In the genomic region with DNA sequence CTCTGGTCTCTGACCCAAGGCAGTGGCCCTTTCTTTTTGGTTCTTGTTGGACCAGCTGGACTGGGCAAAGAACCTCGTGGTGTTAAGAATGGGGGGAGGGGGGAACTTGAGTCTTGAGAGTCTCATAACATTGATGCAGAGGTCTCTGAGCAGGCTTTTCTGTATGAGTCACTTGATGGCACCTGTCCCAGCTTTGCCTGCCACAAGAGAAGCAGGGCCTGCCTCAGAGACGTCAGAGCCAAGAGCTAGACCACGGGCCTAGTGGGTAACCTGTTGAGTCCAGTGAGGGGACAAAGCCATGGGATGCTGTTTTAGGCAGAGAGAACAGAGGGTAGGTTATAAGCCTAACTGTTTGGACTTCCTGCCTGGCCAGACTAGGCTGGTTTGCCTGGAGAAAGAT, we compare ENCODE assay signal across 8 mouse cellular contexts. TPM values are rescaled to one million over a fixed set of nuclear protein-coding genes. Genes with fewer than 3 reads are reported as not detected.
DNase-seq lines count a peak whose midpoint lies in the region; ATAC-seq and TF ChIP-seq lines count a peak whose summit lies in the region.

No protein-coding gene starts in this region.

- no peak for ATAC-seq in erythroblast, adult 5-6 weeks (replicated peaks; ENCODE audit: low FRiP score, poor library complexity, severe bottlenecking)
- no peak for ATAC-seq in heart, postnatal 0 days (ENCODE audit: insufficient read depth, low read depth)
- ATAC-seq in liver, embryonic 16.5 days (ENCODE audit: low read depth) = no peak

- peak overlapping the region; percentile 91 for H3K4me2 ChIP-seq in heart, postnatal 0 days (ENCODE audit: low read depth, low read length)
- peak overlapping the region; percentile 91 for H3K4me2 ChIP-seq in liver, embryonic 16.5 days (ENCODE audit: low read depth, low read length)

- no peak for TF ChIP-seq POLR2A in olfactory bulb, adult 2 months (IDR thresholded peaks at IDR 0.05; ENCODE audit: insufficient read depth, low read depth, low read length)

- peak overlapping the region; percentile 87 for H3K27ac ChIP-seq in heart, postnatal 0 days (ENCODE audit: low read depth)
- H3K27ac ChIP-seq in liver, embryonic 16.5 days (ENCODE audit: low read length) = peak overlapping the region; percentile 76
- H3K27ac ChIP-seq in olfactory bulb, adult 2 months (ENCODE audit: insufficient read depth, low read depth, low read length) = peak overlapping the region; percentile 1; the same call in 1 of the 2 replicates

- no peaks in the 10 kb centered on the region for H3K9me3 ChIP-seq in erythroblast, embryonic 14.5 days (ENCODE audit: control insufficient read depth, low read length)
- H3K9me3 ChIP-seq in E14TG2a.4 (ENCODE audit: low read length) = no peaks in the 10 kb centered on the region
- H3K9me3 ChIP-seq in heart, postnatal 0 days (replicated peaks; ENCODE audit: control insufficient read depth, low read length) = no peaks in the 10 kb centered on the region
- H3K9me3 ChIP-seq in liver, embryonic 16.5 days (replicated peaks; ENCODE audit: control insufficient read depth, low read length) = no peaks in the 10 kb centered on the region

- H3K4me3 ChIP-seq in erythroblast, embryonic 14.5 days (replicated peaks) = peak overlapping the region; percentile 83
- H3K4me3 ChIP-seq in E14TG2a.4 (replicated peaks; ENCODE audit: low read length) = peak overlapping the region; percentile 98
- H3K4me3 ChIP-seq in heart, postnatal 0 days (ENCODE audit: low read depth, low read length) = peak overlapping the region; percentile 79
- H3K4me3 ChIP-seq in liver, embryonic 16.5 days (ENCODE audit: low read depth, low read length) = peak overlapping the region; percentile 79
- peak overlapping the region; percentile 93 for H3K4me3 ChIP-seq in olfactory bulb, adult 2 months (ENCODE audit: insufficient read depth, low read depth, low read length)

- peak overlapping the region; percentile 53 for H3K9ac ChIP-seq in heart, postnatal 0 days (replicated peaks; ENCODE audit: low read depth, low read length)
- H3K9ac ChIP-seq in liver, embryonic 16.5 days (ENCODE audit: low read depth, low read length) = peak overlapping the region; percentile 80

- no peaks in the 10 kb centered on the region for H3K27me3 ChIP-seq in erythroblast, embryonic 14.5 days (ENCODE audit: control insufficient read depth)
- H3K27me3 ChIP-seq in E14TG2a.4 (ENCODE audit: insufficient read depth, low read length) = no peaks in the 10 kb centered on the region
- no peaks in the 10 kb centered on the region for H3K27me3 ChIP-seq in heart, postnatal 0 days (ENCODE audit: control insufficient read depth, insufficient read depth, low read length)
- H3K27me3 ChIP-seq in liver, embryonic 16.5 days (ENCODE audit: control insufficient read depth, insufficient read depth, low read depth, low read length) = no peaks in the 10 kb centered on the region

- WGBS in heart, postnatal 0 days = 3% methylated on average over 3 of the region's 3 CpGs
- WGBS in liver, embryonic 16.5 days (ENCODE audit: insufficient replicate concordance) = 8% methylated on average over 3 of the region's 3 CpGs
- 0% methylated on average over 3 of the region's 3 CpGs for WGBS in olfactory bulb, adult 2 months

- TF ChIP-seq EP300 in heart, postnatal 0 days (IDR thresholded peaks at IDR 0.05; ENCODE audit: low read depth) = no peak

- no peak for TF ChIP-seq CTCF in E14TG2a.4 (conservative IDR thresholded peaks at IDR 0.05; ENCODE audit: low read length)
- TF ChIP-seq CTCF in heart, postnatal 0 days (IDR thresholded peaks at IDR 0.05; ENCODE audit: low read depth) = no peak
- no peak for TF ChIP-seq CTCF in olfactory bulb, adult 2 months (IDR thresholded peaks at IDR 0.05; ENCODE audit: insufficient read depth, low read depth, low read length)

- H3K4me1 ChIP-seq in erythroblast, embryonic 14.5 days (ENCODE audit: control insufficient read depth) = peaks cover 96% of the 10 kb centered on the region
- peaks cover 77% of the 10 kb centered on the region for H3K4me1 ChIP-seq in E14TG2a.4 (replicated peaks; ENCODE audit: low read depth, low read length)
- peaks cover 61% of the 10 kb centered on the region for H3K4me1 ChIP-seq in heart, postnatal 0 days (ENCODE audit: control insufficient read depth, insufficient read depth)
- peaks cover 76% of the 10 kb centered on the region for H3K4me1 ChIP-seq in liver, embryonic 16.5 days (ENCODE audit: control insufficient read depth, low read depth, low read length)
- peaks cover 24% of the 10 kb centered on the region for H3K4me1 ChIP-seq in olfactory bulb, adult 2 months (ENCODE audit: control insufficient read depth, insufficient read depth, low read length)

- H3K36me3 ChIP-seq in erythroblast, embryonic 14.5 days (ENCODE audit: control insufficient read depth) = peaks cover 53% of the 10 kb centered on the region
- H3K36me3 ChIP-seq in E14TG2a.4 (ENCODE audit: insufficient read depth, low read length) = peaks cover 56% of the 10 kb centered on the region
- peaks cover 22% of the 10 kb centered on the region for H3K36me3 ChIP-seq in heart, postnatal 0 days (replicated peaks; ENCODE audit: control insufficient read depth, insufficient read depth, low read length)
- H3K36me3 ChIP-seq in liver, embryonic 16.5 days (ENCODE audit: control insufficient read depth, insufficient read depth) = peaks cover 10% of the 10 kb centered on the region; the same call in 1 of the 2 replicates

- peak; percentile 56 to 75 for DNase-seq in cerebellum, postnatal 25 days
- DNase-seq in heart, postnatal 0 days (ENCODE audit: low spot score) = no peak
- DNase-seq in right cerebral cortex, postnatal 25 days = no peak

RNA-seq across cellular contexts. Expression of a gene that starts 1.8 kb away (rescaled TPM):
- 0.27 TPM in 2 replicates for polyA plus RNA-seq in erythroblast, embryonic 14.5 days (2012)
- 11.3 and 16.7 TPM in 2 replicates for total RNA-seq in erythroblast, adult 5-6 weeks (2015; ENCODE audit: low replicate concordance)
- total RNA-seq in erythroblast, adult 5-6 weeks (2017; ENCODE audit: low replicate concordance) = 17.3 and 20.9 TPM in 2 replicates
- 307 and 374 TPM in 2 replicates for total RNA-seq in heart, postnatal 0 days (2014; rRNA removed; ENCODE audit: low replicate concordance)
- polyA plus RNA-seq in heart, postnatal 0 days (2015; fragmentation: Nextera tagmentation; extraction: Ambion mirVana) = 47.5 and 61.2 TPM in 2 replicates
- 131 and 147 TPM in 2 replicates for polyA plus RNA-seq in liver, embryonic 16.5 days (2015; fragmentation: Nextera tagmentation; extraction: Ambion mirVana)
- polyA plus RNA-seq in olfactory bulb, adult 2 months (2012; ENCODE audit: insufficient read depth, insufficient read length, low replicate concordance, missing spikeins) = 299 and 337 TPM in 2 replicates

RNA-seq across cellular contexts. Expression of a gene that starts 37.6 kb away (rescaled TPM):
- polyA plus RNA-seq in erythroblast, embryonic 14.5 days (2012) = not detected in 2 replicates
- 0.38 TPM in 1 of 2 replicates, not detected in the other for total RNA-seq in erythroblast, adult 5-6 weeks (2015; ENCODE audit: low replicate concordance)
- not detected in 2 replicates for total RNA-seq in erythroblast, adult 5-6 weeks (2017; ENCODE audit: low replicate concordance)
- 10.8 and 37.4 TPM in 2 replicates for total RNA-seq in heart, postnatal 0 days (2014; rRNA removed; ENCODE audit: low replicate concordance)
- 30.8 and 38.2 TPM in 2 replicates for polyA plus RNA-seq in heart, postnatal 0 days (2015; fragmentation: Nextera tagmentation; extraction: Ambion mirVana)
- polyA plus RNA-seq in liver, embryonic 16.5 days (2015; fragmentation: Nextera tagmentation; extraction: Ambion mirVana) = 0.04 and 0.07 TPM in 2 replicates
- polyA plus RNA-seq in olfactory bulb, adult 2 months (2012; ENCODE audit: insufficient read depth, insufficient read length, low replicate concordance, missing spikeins) = not detected in 2 replicates

Comparison
In these comparisons a context has a peak if more than half of its experiments do, and no peak if none do; other contexts are left out.
1. DNase-seq: peak in cerebellum, postnatal 25 days (2 of 2); none in heart, postnatal 0 days (single experiment) and right cerebral cortex, postnatal 25 days (single experiment).
2. H3K27ac ChIP-seq: peak in every context shown above with its lines; median percentile 87 in heart, postnatal 0 days; 76 in liver, embryonic 16.5 days; 1 in olfactory bulb, adult 2 months.
3. RNA of a gene that starts 1.8 kb away (polyA plus RNA-seq): 299 to 337 TPM in olfactory bulb, adult 2 months, 131 to 147 TPM in liver, embryonic 16.5 days and 47.5 to 61.2 TPM in heart, postnatal 0 days; 0.27 TPM in erythroblast, embryonic 14.5 days; every median in the first group is over 10 times any median in the second.
4. RNA of a gene that starts 37.6 kb away (polyA plus RNA-seq): 30.8 to 38.2 TPM in heart, postnatal 0 days; 0.04 to 0.07 TPM in liver, embryonic 16.5 days, not detected in erythroblast, embryonic 14.5 days and not detected in olfactory bulb, adult 2 months; every median in the first group is over 10 times any median in the second.
5. Peak in every context shown above with its lines, with median percentiles within 50 percentile points of each other: H3K4me3 ChIP-seq.